Mouse (Mus musculus) G1E (cell line): Measurements from ENCODE around the gene Arl10.

Source experiments
- CTCF ChIP-seq: IDR thresholded peaks from 2 replicates; pipeline ENCODE4 v1.5.1; 2012; ENCODE audit warnings: low read depth, low read length, inconsistent platforms, mixed read lengths
- POLR2AphosphoS5 ChIP-seq: IDR thresholded peaks from 2 replicates; pipeline ENCODE4 v1.6.1; 2012; ENCODE audit warnings: low read depth, low read length, inconsistent platforms; ENCODE audit not compliant: insufficient replicate concordance
- TAL1 ChIP-seq: conservative IDR thresholded peaks from 2 replicates; pipeline ENCODE4 v1.6.1; 2012; ENCODE audit warnings: low read depth, low read length, inconsistent platforms, mixed read lengths

DNA sequence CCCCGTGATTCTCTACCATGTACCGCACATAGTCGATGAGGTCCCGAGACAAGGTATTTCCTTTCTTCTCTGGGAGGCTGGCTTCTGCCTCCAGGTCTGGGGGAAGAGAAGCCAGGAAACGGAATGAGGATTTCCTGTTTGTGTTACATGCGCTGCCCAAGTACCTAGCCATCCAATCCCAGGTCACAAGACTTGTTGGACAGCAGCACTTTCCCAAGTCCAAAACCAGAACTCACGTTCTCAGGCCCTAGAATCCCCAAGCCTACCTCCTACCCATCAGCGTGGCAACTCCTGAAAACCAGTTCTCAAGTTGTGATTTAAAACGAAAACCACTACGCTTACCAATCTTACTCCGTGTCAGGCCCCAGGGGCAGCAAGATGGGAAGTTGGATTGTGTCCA, 11.0 kb downstream of the Arl10 start:
- TF ChIP-seq CTCF: no peak
- TF ChIP-seq TAL1: no peak
- TF ChIP-seq POLR2AphosphoS5: no peak
